Mouse (Mus musculus) gonadal fat pad, adult 2 months (tissue): ENCODE results near the gene Rab43. TPM values are rescaled to one million over a fixed set of nuclear protein-coding genes. Genes with fewer than 3 reads are reported as not detected.

Experiments used
- DNase-seq: peaks from one replicate; pipeline ENCODE4 v3.0.0-alpha.2; 2012; ENCODE audit warnings: low read depth
- polyA plus RNA-seq: library from polyadenylated mRNA; depleted of rRNA; stranded (reverse); fragments of >200 nt; gene quantifications from 2 replicates; pipeline ENCODE4 v1.2.3, GENCODE M21; 2012; rRNA removed

The Rab43 gene
- polyA plus RNA-seq, 1 experiment, result 46.8 TPM

DNA sequence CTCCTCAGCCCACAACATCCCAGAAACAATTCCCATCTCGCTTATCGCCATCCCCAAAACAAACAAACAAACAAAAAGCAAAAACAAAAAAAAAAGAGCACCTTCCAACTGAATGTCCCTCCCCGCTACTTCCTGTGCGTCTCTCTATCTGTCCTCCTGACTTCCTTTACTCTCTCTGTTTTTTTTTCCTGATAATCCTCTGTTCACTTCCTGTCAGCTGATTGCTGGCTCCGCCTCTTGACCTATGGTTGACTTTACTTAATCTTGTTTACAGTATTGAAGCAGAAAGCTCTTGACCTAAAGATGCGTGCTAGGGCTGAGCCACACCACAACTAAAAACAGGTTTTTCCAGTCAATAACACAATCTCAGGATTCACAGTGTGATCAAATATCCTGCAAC is 63.4 kb downstream of the Rab43 start:
- no peak for DNase-seq

- no peak for DNase-seq
Observed at GRCm38 (mm10) chr6:87748078-87748477, 63.9 kb downstream of the Rab43 start.

DNA sequence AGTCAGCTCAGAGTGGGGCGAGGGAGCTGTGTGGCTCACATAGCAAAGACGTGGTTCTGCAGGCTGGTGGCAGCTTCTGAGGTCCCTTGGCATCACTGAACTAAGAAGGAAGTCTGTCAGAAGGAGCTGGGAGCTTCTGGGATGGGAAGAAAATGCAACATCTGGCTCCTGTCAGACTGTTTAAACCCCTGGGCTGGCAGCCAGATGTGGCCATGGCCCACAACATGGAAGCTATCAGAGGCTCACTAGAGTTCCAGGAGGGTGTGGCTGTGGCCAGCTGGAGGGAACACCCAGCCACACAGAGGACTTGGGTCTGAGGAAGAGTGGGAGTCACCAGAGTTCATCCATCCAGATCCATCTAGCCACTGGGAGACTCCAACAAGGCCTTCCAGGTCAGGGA is 65.1 kb downstream of the Rab43 start:
- no peak for DNase-seq

- no peak for DNase-seq
Observed at GRCm38 (mm10) chr6:87746059-87746458, 65.9 kb downstream of the Rab43 start.

- DNase-seq, result no peak
Observed at GRCm38 (mm10) chr6:87745301-87745700, 66.7 kb downstream of the Rab43 start.

DNA sequence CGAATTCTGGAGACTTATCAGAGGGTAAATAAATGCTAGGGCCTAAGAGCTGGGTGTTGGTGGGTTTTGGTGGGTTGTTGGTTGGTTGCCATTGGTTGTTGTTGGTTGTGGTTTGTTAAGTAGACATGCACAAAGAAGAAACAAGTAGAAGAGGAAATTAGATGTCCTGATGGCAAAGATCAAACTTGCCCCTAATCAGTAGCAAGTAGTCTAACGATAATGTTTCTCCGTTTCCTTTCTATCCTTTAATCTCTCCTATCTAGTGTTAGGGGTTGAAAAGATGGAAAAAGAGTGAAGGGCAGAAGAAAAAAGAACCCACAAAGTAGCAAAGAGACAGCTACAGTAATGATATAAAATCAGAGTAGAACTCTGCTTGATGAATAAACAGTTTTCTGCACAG is 67.3 kb downstream of the Rab43 start:
- DNase-seq, result no peak

- DNase-seq, result no peak
Observed at GRCm38 (mm10) chr6:87743281-87743680, 68.7 kb downstream of the Rab43 start.

DNA sequence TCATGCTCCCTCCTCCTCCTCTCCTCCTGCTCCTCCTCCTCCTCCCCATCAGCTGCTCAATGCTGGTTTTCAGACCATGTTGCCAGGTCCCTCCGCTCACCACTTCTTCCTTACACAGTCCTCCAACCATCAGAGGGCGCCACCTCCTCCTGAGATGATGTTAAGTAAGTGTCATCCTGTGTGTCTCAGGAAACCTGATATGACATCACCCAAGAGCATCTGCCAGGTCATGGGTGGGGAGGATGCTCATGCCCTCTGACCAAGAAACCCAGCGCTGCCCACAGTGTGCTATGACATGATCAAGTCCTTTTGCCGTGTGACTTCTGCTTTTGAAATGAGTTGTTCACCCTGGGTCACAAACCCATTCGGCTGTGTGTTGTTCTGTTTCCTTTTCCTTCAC is 69.2 kb downstream of the Rab43 start:
- no peak for DNase-seq

DNA sequence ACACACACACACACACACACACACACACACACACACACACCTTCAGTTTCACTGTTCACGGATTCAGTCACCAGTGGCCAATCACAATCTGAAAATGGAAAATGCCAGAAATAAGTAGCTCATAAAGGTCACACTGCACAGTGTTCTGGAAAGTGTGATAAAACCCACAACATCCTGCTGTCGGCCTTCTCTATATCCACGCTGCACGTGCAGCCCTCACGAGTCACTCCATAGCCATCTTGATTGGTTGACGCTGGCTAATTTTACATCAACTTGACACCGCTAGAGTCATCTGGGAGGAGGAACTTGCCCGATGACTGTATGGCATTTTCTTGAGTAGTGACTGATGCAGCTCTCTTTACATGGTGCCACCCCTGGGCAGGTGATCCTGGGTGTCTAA is 70.0 kb downstream of the Rab43 start:
- no peak for DNase-seq

DNA sequence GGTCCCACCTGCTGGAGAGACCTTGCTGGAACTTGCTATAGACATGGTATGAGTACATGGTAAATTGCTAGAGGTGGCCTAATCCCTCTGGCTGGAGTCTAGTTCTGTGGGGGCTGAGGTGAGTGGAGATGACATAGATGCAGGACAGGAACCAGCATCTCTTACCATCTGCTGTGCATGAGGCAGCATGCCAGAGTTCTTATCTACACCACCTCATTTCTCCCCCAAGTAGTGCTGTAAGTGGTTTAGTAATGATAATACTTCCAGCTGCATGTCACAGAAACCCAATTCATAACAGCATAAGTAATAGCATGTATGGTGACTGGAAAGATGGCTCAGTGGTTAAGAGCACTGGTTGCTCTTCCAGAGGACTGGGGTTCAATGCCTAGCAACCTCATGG is 71.5 kb downstream of the Rab43 start:
- DNase-seq, result no peak

- DNase-seq, result no peak
Observed at GRCm38 (mm10) chr6:87739898-87740297, 72.1 kb downstream of the Rab43 start.

Other genes starting within 250 kb of the Rab43 start
- 7.4 and 10.6 TPM in 2 replicates for gene Prokr1, start 221.4 kb downstream of the Rab43 start, polyA plus RNA-seq
- 4.2 and 4.4 TPM in 2 replicates for gene Aplf, start 140.0 kb downstream of the Rab43 start, polyA plus RNA-seq
- 2.9 and 6.2 TPM in 2 replicates for gene Efcc1, start 81.3 kb downstream of the Rab43 start, polyA plus RNA-seq
- 8.7 TPM in 2 replicates for gene Gp9, start 34.1 kb downstream of the Rab43 start, polyA plus RNA-seq
- 1.1 and 1.3 TPM in 2 replicates for gene Gm45140, start 23.6 kb upstream of the Rab43 start, polyA plus RNA-seq
- 25.3 and 25.8 TPM in 2 replicates for gene Isy1, start 26.6 kb upstream of the Rab43 start, polyA plus RNA-seq
- 256 and 292 TPM in 2 replicates for gene Cnbp, start 38.9 kb upstream of the Rab43 start, polyA plus RNA-seq
- 56.6 and 104 TPM in 2 replicates for gene Copg1, start 75.7 kb upstream of the Rab43 start, polyA plus RNA-seq
- 23.0 and 26.2 TPM in 2 replicates for gene Hmces, start 101.8 kb upstream of the Rab43 start, polyA plus RNA-seq
- gene H1fx, start 169.5 kb upstream of the Rab43 start, polyA plus RNA-seq, result 7.7 and 15.5 TPM in 2 replicates
- 224 and 272 TPM in 2 replicates for gene Rab7, start 233.1 kb upstream of the Rab43 start, polyA plus RNA-seq